Mouse (Mus musculus) intestine, embryonic 14.5 days (tissue): ENCODE measurements around the gene Tex14. TPM values are rescaled to one million over a fixed set of nuclear protein-coding genes. Genes with fewer than 3 reads are reported as not detected.
"Not testable (repeated sequence)": the region's sequence is repeated elsewhere in the genome, so short reads cannot be mapped to it uniquely, and the experiment has no call there.

Experiments
- ATAC-seq: fragments of 200-750 bp; cut with Nextera tagmentation; replicated peaks from 2 replicates; pipeline ENCODE4 v1.8.0; 2017; ENCODE audit warnings: low read depth, moderate number of reproducible peaks, moderate TSS enrichment, moderate library complexity; ENCODE audit not compliant: low FRiP score, low TSS enrichment
- DNase-seq: peaks from one replicate; pipeline ENCODE4 v3.0.0-alpha.2; 2018; ENCODE audit warnings: low spot score
- H3K27ac ChIP-seq: fragments of 300-500 bp; sonication (generic); 2 replicates; pipeline ENCODE4 v1.5.1; 2014; ENCODE audit warnings: low read depth, mild to moderate bottlenecking, control low read depth
- H3K27me3 ChIP-seq: fragments of 300-500 bp; sonication (generic); replicated peaks from 2 replicates; pipeline ENCODE4 v1.6.1; 2014; ENCODE audit warnings: low read length, control low read depth; ENCODE audit not compliant: control insufficient read depth, insufficient read depth
- H3K36me3 ChIP-seq: fragments of 300-500 bp; sonication (generic); 2 replicates; pipeline ENCODE4 v1.6.1; 2014; ENCODE audit warnings: low read length, control low read depth; ENCODE audit not compliant: control insufficient read depth, insufficient read depth
- H3K4me1 ChIP-seq: fragments of 300-500 bp; sonication (generic); replicated peaks from 2 replicates; pipeline ENCODE4 v1.6.1; 2014; ENCODE audit warnings: low read length, control low read depth, mixed read lengths; ENCODE audit not compliant: control insufficient read depth, insufficient read depth
- H3K4me2 ChIP-seq: fragments of 300-500 bp; sonication (generic); 2 replicates; pipeline ENCODE4 v1.6.1; 2014; ENCODE audit warnings: low read length
- H3K4me3 ChIP-seq: fragments of 300-500 bp; sonication (generic); 2 replicates; pipeline ENCODE4 v1.5.1; 2014; ENCODE audit warnings: low read depth, low read length, control low read depth, mixed read lengths
- H3K9ac ChIP-seq: fragments of 300-500 bp; sonication (generic); 2 replicates; pipeline ENCODE4 v1.6.1; 2014; ENCODE audit warnings: mild to moderate bottlenecking, low read length
- H3K9me3 ChIP-seq: fragments of 300-500 bp; sonication (generic); 2 replicates; pipeline ENCODE4 v1.6.1; 2016; ENCODE audit warnings: low read length, control low read depth; ENCODE audit not compliant: control insufficient read depth
- WGBS: fragments of 180-500 bp; shearing (Covaris S2); extraction: QIAGEN DNeasy Blood & Tissue Kit; methylation state at CpG from one replicate; pipeline ENCODE4 v1.1.7; 2014; 5-methylcytosine and 5-hydroxymethylcytosine counted together
- polyA plus RNA-seq: library from polyadenylated mRNA; unstranded; fragments of >200 nt; fragmentation: Nextera tagmentation; extraction: Ambion mirVana; gene quantifications from 2 replicates; pipeline ENCODE4 v1.2.1, GENCODE M21; 2014

Tex14 gene
- polyA plus RNA-seq, 1 experiment from 2014 or later, result 0.65 TPM

GRCm38 (mm10) chr11:87422511-87423340 is 17.9 kb downstream of the Tex14 start:
- Histone ChIP-seq H3K27ac (peak overlapping the region; percentile 95), H3K9me3 (no peaks in the 10 kb centered on the region), H3K4me2 (peak overlapping the region; percentile 65), H3K9ac (peak overlapping the region; percentile 42), H3K36me3 (no peaks in the 10 kb centered on the region), H3K27me3 (no peaks in the 10 kb centered on the region), H3K4me1 (0 out of 2 replicates have a peak, but pooled peaks cover 3% of the 10 kb centered on the region), H3K4me3 (peak overlapping the region; percentile 39)
- ATAC-seq (peak; percentile 83), DNase-seq (peak; percentile 79)
- 1% methylated on average over 25 of the region's 26 CpGs for WGBS

- Histone ChIP-seq H3K4me3 (no peak overlapping the region), H3K27ac (peak overlapping the region; percentile 20; the same call in 1 of the 2 replicates), H3K4me2 (no peak overlapping the region), H3K27me3 (no peaks in the 10 kb centered on the region), H3K9me3 (no peaks in the 10 kb centered on the region), H3K4me1 (0 out of 2 replicates have a peak, but pooled peaks cover 3% of the 10 kb centered on the region), H3K9ac (no peak overlapping the region), H3K36me3 (no peaks in the 10 kb centered on the region)
- DNase-seq (peak; percentile 55), ATAC-seq (no peak)
- 43% methylated on average over 6 of the region's 6 CpGs for WGBS
Observed at GRCm38 (mm10) chr11:87423551-87424325, 18.9 kb downstream of the Tex14 start.

DNA sequence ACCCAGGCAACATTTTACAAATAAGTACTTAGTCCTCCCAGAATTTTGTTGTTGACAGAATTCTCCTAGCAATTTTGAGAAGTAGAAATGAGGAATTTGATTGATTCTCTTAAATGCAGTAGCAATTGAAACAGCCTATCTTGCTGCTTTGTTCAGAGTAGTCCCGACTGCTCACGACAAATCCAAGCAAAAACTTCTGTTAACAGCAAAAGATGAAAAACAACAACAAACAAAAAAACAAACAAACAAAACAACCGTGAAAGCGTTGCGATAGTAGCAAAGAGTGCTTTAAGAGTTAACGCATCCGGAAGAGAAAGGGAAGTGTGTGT is 21.2 kb downstream of the Tex14 start:
- ATAC-seq, result no peak
- Histone ChIP-seq H3K9me3 (no peaks in the 10 kb centered on the region), H3K4me1 (0 out of 2 replicates have a peak, but pooled peaks cover 3% of the 10 kb centered on the region), H3K4me2 (peak overlapping the region; percentile 58), H3K27me3 (no peaks in the 10 kb centered on the region), H3K9ac (peak overlapping the region; percentile 17), H3K4me3 (peak overlapping the region; percentile 43), H3K36me3 (no peaks in the 10 kb centered on the region), H3K27ac (peak overlapping the region; percentile 77)
- WGBS, result under 1% methylated on average over 7 of the region's 7 CpGs
- DNase-seq, result no peak

DNA sequence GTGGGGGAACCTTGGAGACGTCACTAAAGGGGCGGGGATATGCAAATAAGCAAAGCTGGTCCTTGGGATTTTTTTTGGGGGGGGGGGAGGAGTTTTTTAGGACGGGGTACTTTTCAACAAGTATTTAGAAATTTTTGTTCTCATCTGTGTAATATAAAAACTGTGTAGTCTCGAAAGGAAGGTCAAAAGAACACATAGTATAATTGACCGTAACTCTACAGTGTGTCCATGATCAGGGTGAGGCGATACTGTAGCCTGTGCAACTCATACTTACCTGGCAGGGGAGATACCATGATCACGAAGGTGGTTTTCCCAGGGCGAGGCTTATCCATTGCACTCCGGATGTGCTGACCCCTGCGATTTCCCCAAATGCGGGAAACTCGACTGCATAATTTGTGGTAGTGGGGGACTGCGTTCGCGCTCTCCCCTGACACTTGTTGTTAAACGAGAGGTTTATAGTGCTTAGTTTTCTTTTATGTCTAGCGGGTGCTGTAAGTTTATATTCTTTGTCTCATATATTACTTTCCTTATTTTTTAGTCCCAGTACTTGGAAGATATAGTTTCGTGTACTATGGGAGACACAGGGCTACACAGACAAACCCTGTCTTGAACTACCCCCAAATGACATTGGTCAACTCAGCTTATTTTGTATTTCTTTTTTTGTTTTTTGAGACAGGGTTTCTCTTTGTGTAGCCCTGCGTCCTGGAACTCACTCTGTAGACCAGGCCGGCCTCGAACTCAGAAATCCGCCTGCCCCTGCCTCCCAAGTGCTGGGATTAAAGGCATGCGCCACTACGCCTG is 21.8 kb downstream of the Tex14 start:
- WGBS, result under 1% methylated on average over 22 of the region's 24 CpGs
- DNase-seq (peak; percentile 84), ATAC-seq (peak; percentile 94)
- peak overlapping the region; percentile 58 for H3K4me2 ChIP-seq
- H3K9ac ChIP-seq, result peak overlapping the region; percentile 17
- not testable (repeated sequence) for H3K9me3 ChIP-seq, H3K27me3 ChIP-seq, H3K36me3 ChIP-seq, H3K4me1 ChIP-seq
- peak overlapping the region; percentile 43 for H3K4me3 ChIP-seq
- peak overlapping the region; percentile 77 for H3K27ac ChIP-seq

DNA sequence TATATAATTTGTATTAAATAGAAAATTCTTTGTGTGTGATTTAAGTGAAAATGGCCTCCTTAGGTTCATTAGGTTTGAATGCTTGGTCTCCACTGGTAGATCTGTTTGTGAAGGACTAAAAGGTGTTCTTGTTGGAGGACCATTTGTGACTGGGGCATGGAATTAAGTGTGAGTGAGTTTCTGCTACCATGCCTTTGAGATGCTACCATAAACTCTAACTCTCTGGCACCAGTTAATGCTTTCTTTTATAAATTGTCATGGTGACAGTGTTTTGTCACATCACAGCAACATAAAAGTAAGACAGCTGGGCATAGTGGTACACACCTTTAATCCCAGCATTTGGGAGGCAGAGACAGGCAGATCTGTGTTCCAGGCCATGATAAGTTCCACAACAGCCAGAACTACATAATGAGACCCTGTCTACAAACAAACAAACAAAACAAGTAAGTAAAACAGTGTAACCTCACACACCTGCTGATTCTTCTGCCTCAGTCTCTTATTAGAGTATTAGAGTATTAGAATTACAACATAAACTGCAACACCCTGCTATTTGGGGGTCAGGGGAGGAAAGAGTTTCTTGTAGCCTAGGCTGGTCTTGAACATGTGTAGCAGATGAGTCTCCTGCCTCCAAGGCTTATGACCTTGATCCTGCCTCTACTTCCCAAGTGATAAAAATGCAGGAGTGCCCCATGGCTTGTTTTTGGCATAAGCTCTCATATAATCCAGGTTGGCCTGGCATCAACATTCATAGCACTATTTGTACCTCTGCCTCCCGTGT is 22.6 kb downstream of the Tex14 start:
- no peak overlapping the region for H3K4me3 ChIP-seq

GRCm38 (mm10) chr11:87428051-87428673 is 23.3 kb downstream of the Tex14 start:
- Histone ChIP-seq H3K4me3 (no peak overlapping the region), H3K4me1 (0 out of 2 replicates have a peak, but pooled peaks cover 3% of the 10 kb centered on the region), H3K9ac (no peak overlapping the region), H3K27ac (no peak overlapping the region), H3K4me2 (no peak overlapping the region), H3K27me3 (no peaks in the 10 kb centered on the region), H3K9me3 (no peaks in the 10 kb centered on the region), H3K36me3 (no peaks in the 10 kb centered on the region)
- ATAC-seq (no peak), DNase-seq (no peak)
- 68% methylated on average over 2 of the region's 2 CpGs for WGBS

More for the DNA sequence above, 22.6 kb downstream of the Tex14 start:
- no peak for DNase-seq
- Histone ChIP-seq H3K9ac (no peak overlapping the region), H3K27ac (peak overlapping the region; percentile 23; the same call in 1 of the 2 replicates), H3K36me3 (no peaks in the 10 kb centered on the region), H3K4me2 (no peak overlapping the region), H3K9me3 (no peaks in the 10 kb centered on the region), H3K4me1 (0 out of 2 replicates have a peak, but pooled peaks cover 3% of the 10 kb centered on the region), H3K27me3 (no peaks in the 10 kb centered on the region)
- ATAC-seq, result no peak
- 59% methylated on average over 1 of the region's 1 CpGs for WGBS

GRCm38 (mm10) chr11:87429363-87429762 is 24.5 kb downstream of the Tex14 start:
- Histone ChIP-seq H3K4me2 (no peak overlapping the region), H3K4me3 (no peak overlapping the region), H3K4me1 (0 out of 2 replicates have a peak, but pooled peaks cover 3% of the 10 kb centered on the region), H3K9ac (no peak overlapping the region), H3K27me3 (no peaks in the 10 kb centered on the region), H3K9me3 (no peaks in the 10 kb centered on the region), H3K27ac (no peak overlapping the region), H3K36me3 (no peaks in the 10 kb centered on the region)
- DNase-seq, result no peak
- ATAC-seq, result no peak
- 90% methylated on average over 4 of the region's 4 CpGs for WGBS
